Mouse (Mus musculus): ENCODE results near the gene Tnfrsf13c.
"Not testable (repeated sequence)": the region's sequence is repeated elsewhere in the genome, so short reads cannot be mapped to it uniquely, and the experiment has no call there.

The Tnfrsf13c gene

DNA sequence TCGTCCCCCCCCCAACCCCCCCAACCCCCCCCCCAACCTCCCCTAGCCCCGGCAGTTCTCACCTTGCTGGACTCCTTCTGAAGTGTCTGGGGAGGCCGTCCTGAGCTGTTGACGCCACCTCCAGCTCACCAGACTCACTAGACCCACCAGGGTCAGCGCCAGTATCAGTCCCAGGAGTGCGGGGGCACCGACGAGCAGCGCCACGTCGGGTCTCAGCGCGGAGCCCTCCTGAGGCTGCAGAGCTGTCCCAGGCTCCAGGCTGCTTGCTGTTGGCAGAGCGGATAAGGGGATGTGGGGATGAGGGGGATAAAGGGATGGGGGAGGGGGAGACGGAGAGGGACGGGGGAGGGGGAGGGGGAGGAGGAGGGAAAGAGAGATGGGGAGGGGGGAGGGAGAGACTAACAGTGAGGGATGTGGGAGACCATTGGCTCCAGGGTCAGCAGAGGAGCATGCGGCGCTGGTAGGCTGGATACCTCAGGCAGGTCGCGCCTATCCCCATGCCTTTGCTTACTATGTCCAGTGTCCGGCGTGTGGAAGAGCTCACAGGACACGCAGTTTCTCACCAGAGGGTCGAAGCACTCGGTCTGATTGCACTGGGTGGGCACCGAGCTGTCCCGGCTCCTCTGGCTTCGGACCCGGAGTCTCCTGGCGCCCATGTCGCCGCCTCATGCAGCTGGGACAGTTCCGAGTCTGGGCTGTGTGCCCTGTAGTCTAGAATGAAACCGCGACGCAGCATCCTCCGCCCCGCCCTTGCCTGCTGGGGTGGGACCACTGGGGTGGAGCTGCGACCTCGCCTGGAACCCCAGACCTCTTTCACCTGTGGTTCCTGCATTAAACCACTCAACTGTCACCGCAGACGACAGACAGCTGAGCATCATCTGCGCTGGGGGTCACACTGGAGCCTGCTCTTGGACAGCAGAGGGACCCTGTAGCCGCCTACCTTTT lies at the start of gene Tnfrsf13c:
TSS of gene Tnfrsf13c (minus strand) at position 713 of the 945 bp plus-strand sequence.
- peak; percentile 43 for DNase-seq

- DNase-seq: no peak
These were observed 48.1 kb upstream of the Tnfrsf13c start for GRCm38 (mm10) chr15:82272295-82272694.

GRCm38 (mm10) chr15:82271201-82271600 lies 47.0 kb upstream of the Tnfrsf13c start:
- DNase-seq: peak; percentile 87

- no peak for DNase-seq
These were observed 44.6 kb upstream of the Tnfrsf13c start for GRCm38 (mm10) chr15:82268783-82269182.

GRCm38 (mm10) chr15:82268185-82268584 lies 44.0 kb upstream of the Tnfrsf13c start:
- no peak for DNase-seq

GRCm38 (mm10) chr15:82266356-82266755 lies 42.2 kb upstream of the Tnfrsf13c start:
- DNase-seq: peak; percentile 80

- peak; percentile 84 for DNase-seq
These were observed 35.3 kb upstream of the Tnfrsf13c start for GRCm38 (mm10) chr15:82259510-82259909.

GRCm38 (mm10) chr15:82255944-82256383 lies 31.8 kb upstream of the Tnfrsf13c start:
- no peak for DNase-seq

GRCm38 (mm10) chr15:82255248-82255647 lies 31.1 kb upstream of the Tnfrsf13c start:
- DNase-seq: no peak

- no peak for DNase-seq
These were observed 27.9 kb upstream of the Tnfrsf13c start, which contains the start of gene 1500009C09Rik for GRCm38 (mm10) chr15:82252097-82252496. 1500009C09Rik (plus strand) TSS chr15:82252397.

- DNase-seq: no peak
These were observed 27.4 kb upstream of the Tnfrsf13c start for GRCm38 (mm10) chr15:82251579-82251978.

DNA sequence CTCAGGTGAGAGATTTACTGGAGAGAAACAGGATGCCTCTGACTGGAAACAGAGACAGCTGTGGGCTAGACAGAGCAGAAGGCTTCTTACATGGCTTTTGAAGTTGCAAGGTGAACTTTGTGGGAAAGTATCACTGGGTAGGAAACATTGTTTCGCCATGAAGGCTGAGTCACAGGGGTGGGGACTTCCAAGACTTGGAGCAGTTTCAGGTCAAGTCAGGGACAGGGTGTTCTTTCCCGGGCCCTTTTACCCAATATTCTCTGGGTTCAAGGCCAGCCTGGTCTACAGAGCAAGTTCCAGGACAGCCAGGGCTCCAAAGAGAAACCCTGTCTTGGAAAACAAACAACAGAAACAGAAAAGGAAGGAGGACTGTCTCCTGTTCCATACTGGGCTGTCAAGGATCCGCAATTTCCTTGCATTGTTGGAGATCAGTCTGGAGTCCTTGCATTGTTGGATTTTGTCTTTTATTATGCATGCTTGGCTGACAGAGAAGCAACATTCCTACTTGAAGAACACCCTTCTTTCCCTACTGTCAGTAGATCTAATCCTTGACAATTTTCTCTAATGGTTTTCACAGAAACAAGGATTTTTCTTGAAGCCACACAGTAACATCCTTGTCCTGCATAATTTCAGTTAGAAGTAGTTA lies 23.1 kb upstream of the Tnfrsf13c start:
- no peak for DNase-seq

DNA sequence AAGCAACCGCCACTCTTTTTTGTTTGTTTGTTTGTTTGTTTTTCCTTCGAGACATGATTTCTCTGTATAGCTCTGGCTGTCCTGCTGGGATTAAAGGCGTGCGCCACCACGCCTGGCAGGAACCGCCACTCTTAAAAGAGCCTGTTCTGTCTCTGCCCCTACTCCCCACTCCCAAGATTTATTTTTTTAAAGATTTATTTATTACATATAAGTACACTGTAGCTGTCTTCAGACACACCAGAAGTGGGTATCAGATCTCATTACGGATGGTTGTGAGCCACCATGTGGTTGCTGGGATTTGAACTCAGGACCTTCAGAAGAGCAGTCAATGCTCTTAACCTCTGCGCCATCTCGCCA lies 20.6 kb upstream of the Tnfrsf13c start:
- not testable (repeated sequence) for DNase-seq

DNA sequence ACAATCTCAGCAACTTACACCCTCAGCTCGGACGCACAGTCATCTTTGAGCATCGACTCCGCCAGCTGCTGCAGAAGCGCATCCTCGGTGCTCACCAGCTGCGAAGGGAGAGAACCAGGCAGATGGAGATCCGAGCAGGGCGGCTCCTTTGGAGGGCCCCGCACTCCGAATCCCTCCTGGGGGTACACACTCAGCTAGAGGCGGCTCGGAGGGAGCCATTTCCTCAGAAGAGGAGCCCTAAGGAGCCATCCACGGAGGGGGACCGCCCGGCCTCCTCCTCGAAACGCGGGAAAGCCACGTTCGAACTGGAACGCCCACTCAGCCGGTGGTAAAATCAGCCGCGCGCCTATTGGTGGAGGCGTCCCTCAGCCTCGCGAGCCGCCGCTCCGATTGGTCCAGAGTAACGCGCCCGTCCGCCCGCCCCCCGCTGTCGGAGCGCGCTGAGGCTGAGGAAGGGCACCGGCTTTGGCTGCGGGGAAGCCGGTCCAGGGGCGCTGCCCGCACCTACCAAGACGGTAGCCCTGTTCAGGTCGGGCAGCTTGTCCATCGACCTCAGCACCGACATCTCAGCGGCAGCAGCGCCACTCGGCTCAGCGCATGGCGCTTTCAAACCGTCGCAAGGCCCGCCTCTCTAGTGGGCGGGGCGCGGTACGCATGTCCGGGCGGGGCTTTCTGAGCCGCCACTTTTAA lies 20.1 kb upstream of the Tnfrsf13c start, which contains the start of gene Cenpm:
TSS of gene Cenpm (minus strand) at position 634 of the 690 bp plus-strand sequence.
- DNase-seq: peak; percentile 96

- no peak for DNase-seq
These were observed 19.6 kb upstream of the Tnfrsf13c start for GRCm38 (mm10) chr15:82243742-82244114.

- no peak for DNase-seq
These were observed 19.1 kb upstream of the Tnfrsf13c start for GRCm38 (mm10) chr15:82243311-82243710.

DNA sequence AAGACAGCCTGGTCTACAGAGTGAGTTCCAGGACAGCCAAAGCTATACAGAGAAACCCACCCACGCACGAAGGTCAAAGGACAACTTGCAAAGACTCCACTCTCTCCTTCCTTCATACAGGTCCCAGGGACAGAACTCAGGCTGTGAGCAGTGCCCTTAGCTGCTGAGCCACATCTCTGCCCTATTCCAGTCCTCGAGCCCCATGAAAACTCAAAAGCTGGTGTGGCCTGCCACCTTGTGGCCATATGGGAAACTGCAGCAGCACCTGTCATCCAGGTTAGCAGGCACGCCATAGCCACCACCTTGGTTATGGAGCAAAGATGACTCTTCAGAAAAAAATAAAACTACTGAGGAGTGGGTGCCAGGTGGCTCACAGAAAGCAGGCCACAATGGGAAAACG lies 12.4 kb upstream of the Tnfrsf13c start:
- DNase-seq: peak; percentile 86

- DNase-seq: no peak
These were observed 11.5 kb upstream of the Tnfrsf13c start for GRCm38 (mm10) chr15:82235661-82236060.

DNA sequence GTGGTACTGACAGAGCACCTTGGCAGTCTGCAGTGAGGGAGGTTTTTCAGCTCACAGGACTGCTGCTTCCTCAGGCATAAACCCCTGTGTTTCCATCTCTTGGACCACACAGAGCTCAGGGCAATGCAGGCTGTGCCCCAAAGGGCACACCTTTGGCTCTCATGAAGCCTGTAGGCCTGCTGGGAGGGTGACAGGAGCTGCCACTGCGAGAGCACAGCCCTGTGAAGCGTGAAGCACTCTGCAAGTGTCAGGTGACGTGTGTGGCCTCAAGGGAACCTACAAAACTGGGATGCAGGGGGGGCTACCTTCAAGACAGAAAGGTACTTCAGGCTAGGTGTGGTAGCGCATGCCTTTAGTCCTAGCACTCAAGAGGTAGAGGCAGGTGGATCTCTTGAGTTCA lies 8.5 kb upstream of the Tnfrsf13c start:
- no peak for DNase-seq

DNA sequence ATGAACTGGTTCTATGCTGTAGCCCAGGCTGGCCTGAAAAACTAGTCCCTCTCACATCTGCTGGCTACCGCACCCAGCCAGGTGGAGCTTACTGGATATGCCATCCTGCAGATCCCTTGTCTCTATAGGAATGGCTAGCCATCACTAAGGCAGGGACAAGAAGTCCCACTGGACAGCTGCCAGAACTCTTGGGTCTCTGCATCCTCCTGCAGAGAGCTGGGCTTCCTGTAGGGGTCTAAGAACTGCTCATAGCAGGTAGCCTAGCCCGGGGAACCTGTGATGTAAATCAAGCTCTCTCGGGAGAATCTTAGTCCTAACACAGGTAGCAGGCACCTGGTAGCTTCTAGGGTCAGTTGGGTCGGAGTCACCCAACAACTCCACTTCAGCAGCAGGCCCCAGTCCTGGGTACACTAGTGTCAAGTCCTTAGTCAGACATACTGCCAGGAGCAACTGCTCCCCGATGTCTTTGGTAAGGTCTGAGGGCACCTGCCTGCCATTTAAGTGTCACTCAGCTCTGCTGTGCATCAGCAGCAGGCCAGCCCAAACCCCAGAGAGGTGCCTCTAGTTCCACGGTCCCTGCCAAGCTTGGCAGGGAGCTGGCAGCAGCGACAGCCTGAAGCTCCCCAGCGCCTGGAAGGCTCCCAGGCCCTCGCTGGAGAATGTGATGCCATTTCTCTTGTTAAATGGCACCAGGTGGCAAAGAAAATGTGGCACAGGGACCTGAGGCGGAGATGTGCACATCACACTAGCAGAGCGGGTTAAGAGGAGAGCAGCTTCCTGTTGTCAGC lies 7.6 kb upstream of the Tnfrsf13c start:
- no peak for DNase-seq

DNA sequence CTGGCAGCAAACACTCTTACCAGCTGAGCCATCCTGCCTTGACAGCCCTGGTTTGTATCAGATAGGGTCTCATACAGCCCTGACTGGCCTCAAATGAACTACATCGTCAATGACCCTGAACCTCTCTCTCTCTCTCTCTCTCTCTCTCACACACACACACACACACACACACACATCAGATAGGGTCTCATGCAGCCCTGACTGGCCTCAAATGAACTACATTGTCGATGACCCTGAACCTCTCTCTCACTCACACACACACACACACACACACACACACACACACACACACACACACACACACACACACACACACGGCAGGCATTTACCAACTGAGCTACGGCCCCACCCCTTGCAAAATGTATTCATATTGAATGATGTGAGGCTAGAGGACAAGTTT lies 6.9 kb upstream of the Tnfrsf13c start:
- no peak for DNase-seq

GRCm38 (mm10) chr15:82230098-82230611 lies 6.0 kb upstream of the Tnfrsf13c start:
- DNase-seq: no peak

Measured in kidney, postnatal 10 days (tissue).